Mouse (Mus musculus): ENCODE results near the gene Ube2e1. TPM values are rescaled to one million over a fixed set of nuclear protein-coding genes. Genes with fewer than 3 reads are reported as not detected.
"Not testable (repeated sequence)": the region's sequence is repeated elsewhere in the genome, so short reads cannot be mapped to it uniquely, and the experiment has no call there.

Gene Ube2e1
- polyA plus RNA-seq, 1 experiment from 2014 or later, result 41.1 TPM

- ATAC-seq (replicated peaks; ENCODE audit: low FRiP score) (no peak; the same call in 1 of the 2 replicates), DNase-seq (ENCODE audit: low spot score) (no peak)
- H3K27me3 ChIP-seq (replicated peaks; ENCODE audit: control insufficient read depth, insufficient read depth, low read length), result no peaks in the 10 kb centered on the region
- no peaks in the 10 kb centered on the region for H3K4me1 ChIP-seq (replicated peaks; ENCODE audit: control insufficient read depth, insufficient read depth, low read length)
- H3K9me3 ChIP-seq (ENCODE audit: control insufficient read depth, low read length), result no peaks in the 10 kb centered on the region
- no peak overlapping the region for H3K4me2 ChIP-seq
- H3K9ac ChIP-seq (ENCODE audit: low read depth, low read length), result no peak overlapping the region
- no peak overlapping the region for H3K4me3 ChIP-seq (ENCODE audit: low read depth, low read length)
- 89% methylated on average over 2 of the region's 2 CpGs for WGBS
- H3K27ac ChIP-seq (ENCODE audit: low read depth, low read length), result no peak overlapping the region
- peaks cover 6% of the 10 kb centered on the region; the same call in 1 of the 2 replicates for H3K36me3 ChIP-seq (ENCODE audit: control insufficient read depth, insufficient read depth, low read length)
Observed at GRCm38 (mm10) chr14:18284581-18284980, 47.1 kb downstream of the Ube2e1 start.

- 87% methylated on average over 5 of the region's 5 CpGs for WGBS
- H3K9ac ChIP-seq (ENCODE audit: low read depth, low read length), result no peak overlapping the region
- peaks cover 26% of the 10 kb centered on the region for H3K36me3 ChIP-seq (ENCODE audit: control insufficient read depth, insufficient read depth, low read length)
- H3K9me3 ChIP-seq (ENCODE audit: control insufficient read depth, low read length), result no peaks in the 10 kb centered on the region
- H3K27ac ChIP-seq (ENCODE audit: low read depth, low read length), result no peak overlapping the region
- no peak overlapping the region for H3K4me2 ChIP-seq
- H3K4me1 ChIP-seq (replicated peaks; ENCODE audit: control insufficient read depth, insufficient read depth, low read length), result no peaks in the 10 kb centered on the region
- H3K4me3 ChIP-seq (ENCODE audit: low read depth, low read length), result no peak overlapping the region
- H3K27me3 ChIP-seq (replicated peaks; ENCODE audit: control insufficient read depth, insufficient read depth, low read length), result no peaks in the 10 kb centered on the region
- DNase-seq (ENCODE audit: low spot score), result no peak
- ATAC-seq (replicated peaks; ENCODE audit: low FRiP score), result no peak
Observed at GRCm38 (mm10) chr14:18280375-18280774, 51.3 kb downstream of the Ube2e1 start.

- ATAC-seq (replicated peaks; ENCODE audit: low FRiP score), result no peak
- peaks cover 24% of the 10 kb centered on the region for H3K36me3 ChIP-seq (ENCODE audit: control insufficient read depth, insufficient read depth, low read length)
- no peak for DNase-seq (ENCODE audit: low spot score)
- 92% methylated on average over 1 of the region's 1 CpGs for WGBS
- no peak overlapping the region for H3K9ac ChIP-seq (ENCODE audit: low read depth, low read length)
- H3K4me3 ChIP-seq (ENCODE audit: low read depth, low read length), result no peak overlapping the region
- 0 out of 2 replicates have a peak, but pooled peaks cover 2% of the 10 kb centered on the region for H3K4me1 ChIP-seq (replicated peaks; ENCODE audit: control insufficient read depth, insufficient read depth, low read length)
- no peaks in the 10 kb centered on the region for H3K27me3 ChIP-seq (replicated peaks; ENCODE audit: control insufficient read depth, insufficient read depth, low read length)
- no peak overlapping the region for H3K4me2 ChIP-seq
- H3K27ac ChIP-seq (ENCODE audit: low read depth, low read length), result no peak overlapping the region
- H3K9me3 ChIP-seq (ENCODE audit: control insufficient read depth, low read length), result no peaks in the 10 kb centered on the region
Observed at GRCm38 (mm10) chr14:18274526-18274925, 57.1 kb downstream of the Ube2e1 start.

- DNase-seq (ENCODE audit: low spot score), result no peak
- peak overlapping the region; percentile 69 for H3K9ac ChIP-seq (ENCODE audit: low read depth, low read length)
- ATAC-seq (replicated peaks; ENCODE audit: low FRiP score), result no peak
- H3K4me1 ChIP-seq (replicated peaks; ENCODE audit: control insufficient read depth, insufficient read depth, low read length), result 0 out of 2 replicates have a peak, but pooled peaks cover 2% of the 10 kb centered on the region
- no peaks in the 10 kb centered on the region for H3K27me3 ChIP-seq (replicated peaks; ENCODE audit: control insufficient read depth, insufficient read depth, low read length)
- peak overlapping the region; percentile 38; the same call in 1 of the 2 replicates for H3K27ac ChIP-seq (ENCODE audit: low read depth, low read length)
- WGBS, result 7% methylated on average over 7 of the region's 7 CpGs
- H3K4me2 ChIP-seq, result peak overlapping the region; percentile 71
- peaks cover 20% of the 10 kb centered on the region for H3K36me3 ChIP-seq (ENCODE audit: control insufficient read depth, insufficient read depth, low read length)
- H3K4me3 ChIP-seq (ENCODE audit: low read depth, low read length), result peak overlapping the region; percentile 95
- H3K9me3 ChIP-seq (ENCODE audit: control insufficient read depth, low read length), result no peaks in the 10 kb centered on the region
Observed at GRCm38 (mm10) chr14:18271666-18272065, 60.0 kb downstream of the Ube2e1 start.

GRCm38 (mm10) chr14:18270529-18271441 is 60.9 kb downstream of the Ube2e1 start, which contains the start of the genes Nkiras1 and Rpl15:
Nkiras1 (plus strand) TSS chr14:18271136.
Rpl15 (minus strand) TSS chr14:18271391.
- peak within 1 kb of the TSS; percentile 70 for H3K27ac ChIP-seq (ENCODE audit: low read depth, low read length)
- DNase-seq (ENCODE audit: low spot score), result peak; percentile 97
- under 1% methylated on average over 77 of the region's 78 CpGs for WGBS

GRCm38 (mm10) chr14:18269947-18270528 is 61.6 kb downstream of the Ube2e1 start:
- not testable (repeated sequence) for H3K27me3 ChIP-seq (replicated peaks; ENCODE audit: control insufficient read depth, insufficient read depth, low read length); ATAC-seq (replicated peaks; ENCODE audit: low FRiP score); H3K4me1 ChIP-seq (replicated peaks; ENCODE audit: control insufficient read depth, insufficient read depth, low read length); H3K9me3 ChIP-seq (ENCODE audit: control insufficient read depth, low read length); DNase-seq (ENCODE audit: low spot score)
- Histone ChIP-seq H3K4me2 (peak overlapping the region; percentile 80), H3K9ac (ENCODE audit: low read depth, low read length) (peak overlapping the region; percentile 99), H3K4me3 (ENCODE audit: low read depth, low read length) (peak overlapping the region; percentile 95), H3K36me3 (ENCODE audit: control insufficient read depth, insufficient read depth, low read length) (peaks cover 20% of the 10 kb centered on the region), H3K27ac (ENCODE audit: low read depth, low read length) (peak overlapping the region; percentile 70)
- under 1% methylated on average over 21 of the region's 24 CpGs for WGBS

More at GRCm38 (mm10) chr14:18270529-18271441, 60.9 kb downstream of the Ube2e1 start, which contains the start of the genes Nkiras1 and Rpl15:
- Histone ChIP-seq H3K36me3 (ENCODE audit: control insufficient read depth, insufficient read depth, low read length) (peaks cover 20% of the 10 kb centered on the region), H3K4me3 (ENCODE audit: low read depth, low read length) (peak within 1 kb of the TSS; percentile 95), H3K9me3 (ENCODE audit: control insufficient read depth, low read length) (no peaks in the 10 kb centered on the region), H3K9ac (ENCODE audit: low read depth, low read length) (peak within 1 kb of the TSS; percentile 99), H3K4me2 (peak within 1 kb of the TSS; percentile 80), H3K4me1 (replicated peaks; ENCODE audit: control insufficient read depth, insufficient read depth, low read length) (0 out of 2 replicates have a peak, but pooled peaks cover 2% of the 10 kb centered on the region), H3K27me3 (replicated peaks; ENCODE audit: control insufficient read depth, insufficient read depth, low read length) (no peaks in the 10 kb centered on the region)
- ATAC-seq (replicated peaks; ENCODE audit: low FRiP score), result peak; percentile 99

- H3K27me3 ChIP-seq (replicated peaks; ENCODE audit: control insufficient read depth, insufficient read depth, low read length), result no peaks in the 10 kb centered on the region
- no peak overlapping the region for H3K4me3 ChIP-seq (ENCODE audit: low read depth, low read length)
- no peak overlapping the region for H3K9ac ChIP-seq (ENCODE audit: low read depth, low read length)
- H3K4me2 ChIP-seq, result no peak overlapping the region
- H3K27ac ChIP-seq (ENCODE audit: low read depth, low read length), result no peak overlapping the region
- DNase-seq (ENCODE audit: low spot score), result no peak
- ATAC-seq (replicated peaks; ENCODE audit: low FRiP score), result no peak
- H3K36me3 ChIP-seq (ENCODE audit: control insufficient read depth, insufficient read depth, low read length), result peaks cover 10% of the 10 kb centered on the region
- H3K9me3 ChIP-seq (ENCODE audit: control insufficient read depth, low read length), result no peaks in the 10 kb centered on the region
- no peaks in the 10 kb centered on the region for H3K4me1 ChIP-seq (replicated peaks; ENCODE audit: control insufficient read depth, insufficient read depth, low read length)
- 71% methylated on average over 4 of the region's 4 CpGs for WGBS
Observed at GRCm38 (mm10) chr14:18263427-18263826, 68.2 kb downstream of the Ube2e1 start.

GRCm38 (mm10) chr14:18261203-18261602 is 70.5 kb downstream of the Ube2e1 start:
- no peaks in the 10 kb centered on the region for H3K9me3 ChIP-seq (ENCODE audit: control insufficient read depth, low read length)
- no peak for DNase-seq (ENCODE audit: low spot score)
- H3K4me2 ChIP-seq, result no peak overlapping the region
- no peaks in the 10 kb centered on the region for H3K27me3 ChIP-seq (replicated peaks; ENCODE audit: control insufficient read depth, insufficient read depth, low read length)
- H3K4me3 ChIP-seq (ENCODE audit: low read depth, low read length), result no peak overlapping the region
- H3K4me1 ChIP-seq (replicated peaks; ENCODE audit: control insufficient read depth, insufficient read depth, low read length), result no peaks in the 10 kb centered on the region
- H3K36me3 ChIP-seq (ENCODE audit: control insufficient read depth, insufficient read depth, low read length), result no peaks in the 10 kb centered on the region
- no peak overlapping the region for H3K9ac ChIP-seq (ENCODE audit: low read depth, low read length)
- ATAC-seq (replicated peaks; ENCODE audit: low FRiP score), result no peak
- H3K27ac ChIP-seq (ENCODE audit: low read depth, low read length), result no peak overlapping the region
- WGBS, result 78% methylated on average over 3 of the region's 3 CpGs

Data from liver, embryonic 11.5 days (tissue).